Mouse (Mus musculus): ENCODE data around the gene Gpr39.

Gene Gpr39

GRCm38 (mm10) chr1:125821101-125821500, 144.3 kb downstream of the Gpr39 start:
- DNase-seq, result no peak

DNA sequence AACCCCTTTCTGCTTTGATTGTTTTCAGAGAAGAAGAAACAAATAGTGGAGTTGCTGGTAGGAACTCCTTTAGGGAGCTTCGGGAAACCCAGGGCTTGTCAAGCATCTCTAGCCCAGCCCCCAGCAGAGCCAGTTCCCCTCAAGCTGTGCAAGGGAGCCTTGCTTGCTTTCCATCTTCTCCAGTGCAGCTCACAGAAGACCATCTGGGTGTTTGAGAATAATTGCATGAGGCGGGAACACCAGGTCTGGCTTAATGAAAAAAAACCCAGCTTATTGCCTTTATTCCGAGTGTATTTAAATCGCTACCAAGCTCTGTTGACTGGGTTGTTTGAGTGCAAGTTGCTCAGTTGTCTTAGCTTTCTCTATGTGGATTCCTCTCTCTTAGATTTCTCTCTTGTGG, 146.8 kb downstream of the Gpr39 start:
- no peak for DNase-seq

DNA sequence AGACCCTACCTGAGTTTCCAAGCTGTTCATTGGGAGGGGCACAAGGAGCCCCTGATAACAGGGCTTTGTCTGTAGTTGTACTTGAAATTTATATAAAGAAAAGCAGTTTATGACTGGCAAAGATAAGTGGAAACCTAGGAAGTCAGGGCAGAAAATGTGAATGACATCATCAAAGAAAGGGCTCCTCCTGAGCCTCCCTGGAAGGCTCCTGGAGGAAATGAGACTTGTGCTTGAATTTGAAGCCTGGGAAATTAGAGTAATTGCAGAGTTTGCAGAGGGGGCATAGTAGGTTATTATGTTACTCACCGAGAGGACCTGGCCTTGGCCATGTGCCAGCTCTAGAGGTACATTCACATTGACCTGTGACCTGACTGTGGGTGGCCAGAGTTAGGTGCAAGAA, 160.7 kb downstream of the Gpr39 start:
- no peak for DNase-seq

DNA sequence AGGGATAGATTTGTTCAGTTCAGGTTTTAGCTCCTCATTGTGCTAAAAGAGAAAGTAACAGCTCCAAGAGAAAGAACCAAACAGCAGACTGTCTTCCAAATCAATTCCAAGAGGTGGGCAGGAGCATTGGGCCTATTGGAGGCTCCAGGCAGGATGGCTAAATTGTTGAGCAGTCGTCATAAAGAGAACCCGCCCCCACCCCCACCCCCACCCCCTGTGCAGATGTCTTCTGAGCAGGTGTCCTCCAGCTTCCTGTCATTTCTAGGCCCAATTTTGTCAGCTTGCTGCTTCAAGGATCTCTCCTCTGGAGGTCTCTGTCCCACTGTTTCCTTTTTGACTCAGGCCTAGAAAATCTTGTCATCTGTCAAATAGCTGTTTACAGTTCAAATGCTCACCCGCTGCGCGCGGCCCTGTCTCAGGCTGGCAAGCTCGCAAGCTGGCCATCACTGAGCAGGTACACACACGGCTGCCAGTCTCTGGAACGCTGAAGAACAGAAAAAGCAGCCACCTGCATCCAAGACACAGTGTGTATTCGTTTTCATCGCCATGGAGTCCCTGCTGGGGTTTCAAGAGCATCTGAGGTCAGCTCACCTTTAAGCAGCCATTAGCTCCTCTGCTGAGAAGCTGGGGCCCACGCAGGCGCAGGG, 163.1 kb downstream of the Gpr39 start:
- no peak for DNase-seq

DNA sequence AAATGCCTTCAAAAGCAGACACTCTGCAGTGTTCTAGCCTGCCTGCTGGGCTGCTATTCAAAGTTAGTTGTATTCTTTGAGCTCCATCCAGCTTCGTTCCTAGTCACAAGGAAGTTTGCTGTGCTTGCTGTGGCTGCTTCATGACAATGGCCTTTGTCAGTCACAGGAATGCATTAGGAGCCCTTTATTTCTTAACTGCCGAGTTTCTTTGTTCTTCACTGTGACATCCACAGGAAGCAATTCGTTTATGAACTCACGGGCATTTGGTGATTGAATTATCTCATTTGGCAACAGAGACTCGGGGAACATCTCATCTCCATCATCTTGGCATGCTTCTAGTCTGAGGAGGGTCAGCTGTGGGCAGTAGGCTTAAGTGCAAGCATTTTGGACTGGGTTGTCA, 177.9 kb downstream of the Gpr39 start:
- DNase-seq, result no peak

- no peak for DNase-seq
Observed at GRCm38 (mm10) chr1:125858631-125859030, 181.8 kb downstream of the Gpr39 start.

DNA sequence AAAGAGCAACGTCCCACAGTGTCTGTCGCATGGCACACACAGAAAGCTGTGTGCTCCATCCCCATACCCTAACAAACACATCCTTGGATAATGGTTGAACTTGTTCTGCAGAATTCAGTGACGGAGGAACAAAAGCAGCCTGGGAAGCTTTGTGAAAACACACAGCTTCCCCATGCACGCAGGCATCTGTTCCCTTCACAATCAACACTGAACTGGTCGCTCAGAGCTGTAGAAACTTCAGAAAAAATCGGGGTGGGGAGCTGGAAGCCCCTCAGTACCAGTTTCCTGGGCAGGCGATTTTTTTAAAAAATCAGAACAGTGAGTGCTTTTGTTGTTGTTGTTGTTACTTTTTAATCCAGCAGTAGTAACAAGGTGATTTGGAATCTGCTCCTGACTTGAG, 193.3 kb downstream of the Gpr39 start:
- no peak for DNase-seq

DNA sequence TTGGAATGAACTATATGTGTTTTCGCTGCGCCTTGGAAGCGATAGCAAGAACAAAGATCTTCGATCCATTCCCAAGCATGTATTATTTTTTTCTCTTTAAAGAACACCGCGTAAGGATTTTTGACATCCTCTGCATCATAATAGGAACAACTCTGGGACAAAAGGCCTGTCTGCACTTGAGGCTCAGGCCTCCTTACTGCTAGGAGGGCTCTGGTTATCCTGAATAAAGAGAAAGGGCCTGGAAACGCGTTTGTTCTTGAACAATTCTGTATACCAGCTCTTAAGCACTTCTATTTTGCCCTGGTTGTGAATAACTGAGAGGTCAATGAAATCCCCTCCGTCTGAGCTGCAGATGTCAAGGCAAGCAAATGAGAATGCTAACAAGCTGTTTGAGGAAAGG, 216.4 kb downstream of the Gpr39 start:
- no peak for DNase-seq

GRCm38 (mm10) chr1:125910211-125910870, 233.5 kb downstream of the Gpr39 start:
- DNase-seq, result peak; percentile 24

GRCm38 (mm10) chr1:125910871-125911265, 234.1 kb downstream of the Gpr39 start:
- no peak for DNase-seq

DNA sequence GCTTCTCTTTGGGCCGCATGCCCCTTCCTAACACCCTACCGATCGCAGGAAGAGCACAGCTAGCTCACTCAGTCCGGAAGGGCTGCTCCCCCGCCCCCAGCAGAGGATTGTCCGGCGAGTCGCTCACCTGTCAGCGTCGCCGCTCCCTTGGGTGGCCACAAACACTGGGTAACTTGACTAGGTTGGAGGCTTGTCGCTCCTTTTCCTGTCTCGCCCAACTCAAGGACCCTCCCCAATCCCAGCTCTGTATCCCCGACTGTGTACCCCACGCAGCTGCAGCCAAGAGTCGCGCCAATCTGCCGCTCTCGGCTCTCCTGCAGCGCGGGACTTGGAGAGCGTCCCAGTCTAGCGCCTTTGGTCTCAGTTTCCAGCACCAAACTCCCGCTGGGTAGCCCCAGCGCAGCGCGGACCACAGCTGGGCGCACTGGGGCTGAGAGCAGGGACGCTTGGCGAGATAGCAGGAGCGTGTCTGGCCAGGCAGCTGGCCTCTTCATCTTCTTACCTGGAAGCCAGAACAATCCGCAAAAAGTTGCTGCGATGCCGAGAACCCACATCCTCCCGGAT, 234.6 kb downstream of the Gpr39 start:
- peak; percentile 27 for DNase-seq

DNA sequence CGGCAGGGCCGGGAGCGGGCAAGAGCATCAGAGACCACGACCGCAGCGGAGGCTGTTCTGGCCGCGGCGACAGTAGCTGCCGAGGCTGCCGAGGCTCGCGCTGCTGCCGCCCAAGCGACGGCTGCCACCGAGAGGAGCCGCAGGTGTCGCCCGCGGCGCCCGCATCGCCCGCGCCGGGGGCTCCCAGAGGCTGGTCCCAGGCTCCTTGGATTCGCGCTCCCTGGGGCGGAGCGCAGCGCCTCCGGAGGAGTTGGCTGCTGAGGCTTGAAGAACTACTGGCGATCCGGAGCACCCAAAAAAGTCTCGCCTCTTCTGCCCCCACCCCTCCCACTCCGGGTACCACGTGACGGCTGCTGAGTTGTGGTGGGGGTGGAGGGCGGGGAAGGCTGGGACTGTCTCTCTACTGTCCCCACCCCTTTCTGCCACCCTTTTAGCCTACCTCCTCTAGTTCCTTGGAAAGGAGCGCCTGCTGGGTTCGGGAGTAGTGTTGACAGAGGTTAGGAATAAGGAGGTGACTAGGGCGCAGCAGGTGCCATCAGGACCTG, 235.2 kb downstream of the Gpr39 start:
- DNase-seq, result peak; percentile 66

DNA sequence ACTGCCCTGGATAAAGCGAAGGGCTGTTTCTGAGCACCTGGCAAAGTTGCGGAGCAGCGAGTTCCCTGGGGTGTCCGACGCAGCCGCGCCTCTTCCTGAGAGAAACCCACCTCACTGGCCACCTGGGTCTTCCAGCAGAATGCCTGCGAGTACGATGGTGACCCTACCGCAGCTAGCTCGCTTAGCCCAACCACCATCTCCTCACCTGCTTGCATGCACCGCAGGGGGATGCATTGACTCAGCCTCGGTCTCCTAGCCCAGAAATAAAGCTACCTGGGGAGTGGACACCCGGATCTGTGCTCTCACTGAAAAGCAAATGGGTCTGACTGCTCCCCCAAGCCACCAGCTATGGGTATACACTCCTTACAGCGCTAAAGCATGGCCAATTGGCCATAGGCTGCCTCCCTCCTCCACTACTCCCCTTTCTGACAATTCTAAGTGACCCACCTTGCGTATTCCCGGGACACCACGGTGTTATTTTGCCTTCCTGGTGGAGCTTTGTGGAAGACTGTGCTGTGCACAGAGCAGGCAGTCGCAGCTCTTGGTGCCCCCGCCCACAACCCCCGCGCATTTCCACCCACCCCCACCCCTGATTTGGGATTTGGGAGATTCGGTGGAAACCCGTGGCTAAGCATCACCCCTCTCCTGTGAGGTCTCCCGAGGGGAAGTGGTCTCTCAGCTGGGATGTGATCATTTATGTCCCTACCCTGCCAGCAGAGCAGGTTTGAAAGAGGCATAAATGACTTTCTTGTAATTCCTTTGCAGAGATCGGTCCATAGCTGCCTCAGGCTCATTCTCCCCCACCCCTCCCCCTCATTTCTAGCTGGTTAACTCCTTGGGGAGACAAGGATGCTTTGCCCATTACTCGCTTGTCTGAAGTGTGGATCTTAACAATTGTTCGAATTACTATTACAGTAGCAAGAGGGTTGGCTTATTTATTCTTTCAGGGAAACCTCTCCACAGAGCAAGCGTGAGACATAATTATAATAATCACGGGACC, 236.1 kb downstream of the Gpr39 start, which contains the start of gene Lypd1:
TSS of gene Lypd1 (minus strand) at position 501 of the 1,000 bp plus-strand sequence.
- DNase-seq, result no peak

DNA sequence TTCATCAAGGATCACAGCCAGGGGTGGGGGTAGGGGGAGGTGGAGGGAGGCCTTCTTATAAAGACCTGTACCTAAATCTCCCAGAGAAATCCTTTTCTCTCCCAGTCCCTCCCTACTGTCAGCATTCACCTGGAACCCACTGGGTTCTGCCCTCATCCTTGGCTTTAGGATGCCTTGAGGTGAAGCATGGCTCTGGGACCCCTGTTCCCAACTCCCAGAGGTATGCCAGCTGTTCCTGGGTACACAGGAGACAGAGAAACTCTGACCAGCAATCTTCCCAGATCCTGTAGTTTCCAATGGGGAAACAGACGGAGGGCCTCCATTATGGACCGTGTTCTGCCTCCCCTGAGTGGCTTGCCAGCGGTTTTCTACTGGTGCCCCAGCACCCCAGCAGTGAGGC, 243.9 kb downstream of the Gpr39 start:
- DNase-seq, result no peak

GRCm38 (mm10) chr1:125923062-125923461, 246.3 kb downstream of the Gpr39 start:
- no peak for DNase-seq

Data from lung, postnatal 10 days (tissue).